ENCODE assay signal across 30 mouse cellular contexts in the genomic region with DNA sequence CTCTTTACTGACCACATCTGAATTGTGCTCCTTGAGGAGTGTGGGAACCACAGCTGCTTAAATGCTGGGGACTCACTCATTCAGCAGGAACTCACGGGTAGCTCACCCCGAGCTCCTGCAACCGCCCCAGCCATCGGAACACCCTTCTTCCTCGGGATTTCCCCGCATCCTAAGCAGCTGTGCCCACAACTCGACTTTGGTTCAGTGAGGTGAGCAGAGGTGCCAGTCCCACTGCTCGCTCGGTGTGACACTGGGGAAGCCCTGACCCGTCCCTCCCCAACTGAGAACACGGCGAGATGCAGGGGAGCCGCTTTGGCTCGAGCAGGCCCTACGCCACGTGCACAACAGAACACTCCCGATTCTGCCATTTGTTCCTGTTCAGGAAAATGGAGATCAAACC.
"Had no signal": no experiment of that assay in that cellular context is flagged by ENCODE, and none has a peak within 500 bp of the region (broad histone marks: within the 10 kb centered on the region; RNA-seq: fewer than 3 reads in every experiment).

No protein-coding gene starts in this region.

- ATAC-seq: liver, embryonic 12.5 days; liver, postnatal 0 days; midbrain, embryonic 15.5 days; midbrain, embryonic 16.5 days had no signal

- H3K4me1 ChIP-seq: limb, embryonic 12.5 days; limb, embryonic 13.5 days; limb, embryonic 15.5 days; liver, embryonic 12.5 days; liver, embryonic 13.5 days; liver, embryonic 15.5 days; lung, embryonic 15.5 days; midbrain, embryonic 10.5 days; neural tube, embryonic 12.5 days had no signal

- H3K9ac ChIP-seq: limb, embryonic 12.5 days; limb, embryonic 13.5 days; limb, embryonic 15.5 days; liver, embryonic 12.5 days; liver, embryonic 13.5 days; liver, embryonic 14.5 days; liver, embryonic 15.5 days; liver, postnatal 0 days; lung, embryonic 14.5 days; lung, embryonic 15.5 days; midbrain, embryonic 12.5 days; midbrain, embryonic 13.5 days; midbrain, embryonic 15.5 days; neural tube, embryonic 12.5 days had no signal

- H3K4me2 ChIP-seq: limb, embryonic 12.5 days; limb, embryonic 13.5 days; limb, embryonic 15.5 days; liver, embryonic 11.5 days; liver, embryonic 12.5 days; liver, embryonic 13.5 days; liver, embryonic 15.5 days; lung, embryonic 14.5 days; lung, embryonic 15.5 days; midbrain, embryonic 11.5 days; midbrain, embryonic 12.5 days; midbrain, embryonic 13.5 days; midbrain, embryonic 15.5 days; neural tube, embryonic 12.5 days had no signal

- H3K27me3 ChIP-seq: limb, embryonic 12.5 days; limb, embryonic 13.5 days; limb, embryonic 15.5 days; liver, embryonic 12.5 days; liver, embryonic 13.5 days; liver, embryonic 15.5 days; lung, embryonic 15.5 days; megakaryocyte, embryonic 14.5 days; midbrain, embryonic 12.5 days; midbrain, embryonic 13.5 days; midbrain, embryonic 15.5 days; neural tube, embryonic 12.5 days had no signal

- H3K4me3 ChIP-seq: limb, embryonic 10.5 days; limb, embryonic 12.5 days; limb, embryonic 13.5 days; limb, embryonic 15.5 days; liver, embryonic 12.5 days; liver, embryonic 13.5 days; liver, embryonic 15.5 days; lung, embryonic 15.5 days; megakaryocyte, embryonic 14.5 days; midbrain, embryonic 10.5 days; midbrain, embryonic 12.5 days; midbrain, embryonic 13.5 days; midbrain, embryonic 15.5 days; neural tube, embryonic 12.5 days had no signal

- DNase-seq: left cerebral cortex, postnatal 4 days; liver; liver, embryonic 13.5 days; liver, postnatal 0 days; lung, adult 18-20 months; lung, adult 2 months; lung, embryonic 14.5 days; lung, postnatal 10 days; lung, postnatal 14 days; lung, postnatal 36 days; lung, postnatal 4 days; midbrain, embryonic 14.5 days had no signal

- H3K27ac ChIP-seq: limb, embryonic 10.5 days; limb, embryonic 12.5 days; limb, embryonic 13.5 days; limb, embryonic 15.5 days; liver, embryonic 12.5 days; liver, embryonic 13.5 days; liver, embryonic 14.5 days; liver, embryonic 15.5 days; lung, embryonic 15.5 days; macrophage; midbrain, embryonic 10.5 days; midbrain, embryonic 12.5 days; midbrain, embryonic 13.5 days; midbrain, embryonic 15.5 days; neural tube, embryonic 12.5 days had no signal

- H3K9me3 ChIP-seq: limb, embryonic 10.5 days; limb, embryonic 15.5 days; liver, embryonic 12.5 days; liver, embryonic 13.5 days; liver, embryonic 15.5 days; lung, embryonic 15.5 days; megakaryocyte, embryonic 14.5 days; midbrain, embryonic 10.5 days; midbrain, embryonic 12.5 days; midbrain, embryonic 13.5 days; midbrain, embryonic 15.5 days; neural tube, embryonic 12.5 days had no signal
